Mouse (Mus musculus): ENCODE data around the gene Fam196b. TPM values are rescaled to one million over a fixed set of nuclear protein-coding genes. Genes with fewer than 3 reads are reported as not detected.

Gene Fam196b
- 1 to 10 TPM; 1.2 to 1.7 TPM for total RNA-seq (2021)
- long read RNA-seq, experiment 1: 0 reads
- long read RNA-seq, experiment 2, full-length matches to known transcripts: 1 of 2 reads
- long read RNA-seq, experiment 2, partial matches to known transcripts: 0 of 2 reads
- long read RNA-seq, experiment 2, other reads (novel, unspliced or antisense): 1 of 2 reads

DNA sequence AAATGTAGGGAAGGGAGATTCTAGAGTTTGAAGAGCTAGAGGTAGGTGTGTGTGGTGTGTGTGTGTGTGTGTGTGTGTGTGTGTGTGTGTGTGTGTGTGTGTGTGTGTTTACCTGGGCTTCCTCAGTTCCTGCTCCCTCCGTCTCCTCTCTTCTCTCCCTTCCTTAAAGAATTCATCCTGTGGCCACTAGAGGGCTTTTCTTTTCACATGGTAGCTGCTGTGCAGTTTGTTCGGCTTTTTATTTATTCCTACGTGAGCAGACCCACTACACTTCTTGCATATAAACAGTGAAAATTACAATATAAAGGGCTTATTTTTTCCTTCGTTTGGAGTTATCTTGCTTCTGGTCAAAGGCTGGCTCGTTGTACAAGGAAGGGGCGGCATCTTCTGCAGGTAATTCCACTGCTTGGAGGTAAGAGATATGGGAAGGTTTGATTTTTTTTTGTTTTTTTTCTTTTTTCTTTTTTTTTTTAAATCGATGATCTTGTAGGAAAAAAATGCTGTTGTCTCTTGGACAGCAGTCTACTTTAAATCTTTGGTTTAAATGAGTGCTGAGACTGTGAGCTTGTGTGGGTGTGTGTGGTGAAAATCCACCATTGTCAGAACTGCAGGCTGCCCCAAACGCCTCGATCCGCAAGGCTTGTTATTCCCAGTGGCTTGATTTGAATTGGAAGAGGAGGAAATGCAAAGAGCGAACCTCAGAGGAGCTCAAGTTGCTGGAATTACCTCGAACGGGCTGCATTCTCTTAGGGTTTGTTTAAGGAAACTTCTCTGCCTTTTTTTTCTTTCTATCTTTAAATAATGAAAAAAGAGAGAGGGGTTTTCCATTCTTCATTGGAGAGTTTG lies at the start of gene Fam196b:
Gene Fam196b, plus strand, starts transcription at position 289 of the 846 bp plus-strand sequence.
- TF ChIP-seq CTCF (IDR thresholded peaks at IDR 0.05): peak; percentile 58

DNA sequence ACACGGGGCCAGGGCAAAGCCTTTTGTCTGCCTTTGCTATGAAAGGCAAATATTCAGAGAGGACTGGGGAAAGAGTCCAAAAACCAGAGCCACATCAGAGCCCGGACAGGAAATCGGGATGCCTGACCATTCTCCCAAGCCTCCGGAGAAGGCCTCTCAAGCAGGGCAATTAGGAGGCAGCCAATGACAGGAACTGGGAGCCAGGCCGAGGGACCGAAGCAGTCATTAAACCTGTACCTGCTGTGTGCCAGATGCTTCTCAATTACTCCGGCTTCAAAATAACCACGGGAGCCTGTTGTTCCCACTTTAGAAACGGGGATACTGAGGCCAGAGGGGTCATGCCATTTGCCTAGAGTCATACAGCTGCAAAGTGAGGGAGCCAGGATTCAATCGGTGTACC lies 42.6 kb upstream of the Fam196b start:
- DNase-seq (ENCODE audit: extremely low spot score in 1 of 2, low spot score in 2 of 2): no peak

More for the DNA sequence above, at the start of gene Fam196b:
- intact Hi-C loops (cut with DNase I): loop anchor here (5.0 kb wide), 3 partner anchors 77 to 393 kb away; no protein-coding TSS in a partner anchor
- Histone ChIP-seq H3K4me3 (peak within 1 kb of the TSS; percentile 34), H3K27ac (no peak within 1 kb of the TSS)
- peak; percentile 22 to 45 for DNase-seq (ENCODE audit: extremely low spot score in 1 of 2, low spot score in 2 of 2)

DNA sequence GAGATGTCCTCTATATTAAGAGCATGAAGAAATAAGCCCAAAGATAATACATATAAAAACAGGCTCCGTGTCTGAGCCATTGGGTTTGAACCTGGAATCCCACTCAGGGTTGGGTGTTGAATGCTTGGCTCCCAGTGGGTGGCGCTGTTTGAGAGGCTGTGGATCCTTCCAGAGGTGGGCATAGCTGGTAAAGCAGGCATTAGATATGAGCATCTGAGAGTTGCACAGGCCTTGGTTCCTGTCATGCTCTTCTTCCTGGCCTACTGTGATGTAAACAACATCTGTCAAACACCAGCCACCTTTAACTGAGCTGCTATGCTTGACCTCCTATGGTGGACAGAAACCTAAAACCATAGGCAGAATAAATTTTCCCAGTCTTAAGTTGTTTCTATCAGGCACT lies 38.7 kb upstream of the Fam196b start:
- no peak overlapping the region for H3K27ac ChIP-seq
- intact Hi-C loops (cut with DNase I): no loop called here

More for the DNA sequence above, 42.6 kb upstream of the Fam196b start:
- intact Hi-C loops (cut with DNase I): no loop called here
- no peak overlapping the region for H3K27ac ChIP-seq
- TF ChIP-seq CTCF (IDR thresholded peaks at IDR 0.05): no peak
- no peak overlapping the region for H3K4me3 ChIP-seq

DNA sequence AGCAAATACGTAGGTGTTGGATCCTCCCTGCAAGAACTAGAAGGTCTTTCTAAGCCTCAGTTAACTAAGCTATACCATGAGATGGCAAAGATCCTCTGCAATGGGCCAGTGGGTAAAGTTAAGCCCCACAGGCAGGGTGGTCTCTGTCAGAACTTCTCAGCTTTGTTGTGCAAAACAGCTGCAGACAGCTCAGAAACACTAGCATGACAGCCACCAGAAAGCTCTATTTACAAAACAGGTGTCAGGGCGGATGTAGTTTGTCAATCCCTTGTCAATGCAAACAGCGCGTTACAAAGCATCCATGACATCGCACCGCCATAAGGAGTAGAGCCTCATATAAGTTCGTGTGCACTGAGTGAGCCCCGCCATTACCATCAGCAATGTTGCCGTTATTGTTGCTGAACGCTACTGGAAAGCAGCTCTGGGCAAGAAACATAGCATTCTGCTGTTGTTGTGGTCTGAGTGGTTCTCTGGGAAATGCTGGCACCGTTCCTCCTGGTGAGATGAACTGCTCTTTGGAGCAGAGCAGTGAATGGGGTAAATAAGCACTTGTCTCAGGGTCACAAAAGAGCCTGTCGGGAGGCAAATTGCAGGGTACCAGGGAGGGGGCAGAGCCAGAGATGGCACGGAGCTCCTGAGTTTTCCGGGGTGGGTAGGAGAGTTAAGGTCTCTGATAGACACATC lies 38.1 kb upstream of the Fam196b start:
- intact Hi-C loops (cut with DNase I): no loop called here
- Histone ChIP-seq H3K27ac (no peak overlapping the region), H3K4me3 (no peak overlapping the region)
- DNase-seq (ENCODE audit: extremely low spot score in 1 of 2, low spot score in 2 of 2): peak in 1 of 2 experiments; percentile 20
- TF ChIP-seq CTCF (IDR thresholded peaks at IDR 0.05): no peak

More for the DNA sequence above, 38.7 kb upstream of the Fam196b start:
- H3K4me3 ChIP-seq: no peak overlapping the region
- TF ChIP-seq CTCF (IDR thresholded peaks at IDR 0.05): peak; percentile 52
- DNase-seq (ENCODE audit: extremely low spot score in 1 of 2, low spot score in 2 of 2): peak in 1 of 2 experiments; percentile 27

DNA sequence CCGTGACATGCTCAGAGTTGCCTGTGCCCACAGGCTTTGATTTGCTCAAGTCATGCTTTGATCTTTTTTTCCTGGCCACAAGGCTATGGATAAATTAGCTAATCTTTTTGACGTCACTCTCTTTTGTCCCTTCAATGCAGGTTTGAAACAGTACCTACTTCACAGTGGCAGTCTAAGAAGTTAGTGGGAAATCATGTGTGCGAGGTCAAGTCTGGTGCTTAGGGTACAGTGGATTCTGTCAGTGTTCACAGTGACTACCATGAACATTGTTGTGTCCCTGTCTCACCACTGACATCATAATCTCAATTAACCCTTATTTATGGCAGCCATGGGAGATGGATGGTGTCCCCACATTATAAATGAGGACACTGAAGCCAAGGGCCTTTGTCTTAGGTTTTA lies 37.6 kb upstream of the Fam196b start:
- Histone ChIP-seq H3K4me3 (no peak overlapping the region), H3K27ac (no peak overlapping the region)
- no peak for DNase-seq (ENCODE audit: extremely low spot score in 1 of 2, low spot score in 2 of 2)
- no peak for TF ChIP-seq CTCF (IDR thresholded peaks at IDR 0.05)
- intact Hi-C loops (cut with DNase I): no loop called here

DNA sequence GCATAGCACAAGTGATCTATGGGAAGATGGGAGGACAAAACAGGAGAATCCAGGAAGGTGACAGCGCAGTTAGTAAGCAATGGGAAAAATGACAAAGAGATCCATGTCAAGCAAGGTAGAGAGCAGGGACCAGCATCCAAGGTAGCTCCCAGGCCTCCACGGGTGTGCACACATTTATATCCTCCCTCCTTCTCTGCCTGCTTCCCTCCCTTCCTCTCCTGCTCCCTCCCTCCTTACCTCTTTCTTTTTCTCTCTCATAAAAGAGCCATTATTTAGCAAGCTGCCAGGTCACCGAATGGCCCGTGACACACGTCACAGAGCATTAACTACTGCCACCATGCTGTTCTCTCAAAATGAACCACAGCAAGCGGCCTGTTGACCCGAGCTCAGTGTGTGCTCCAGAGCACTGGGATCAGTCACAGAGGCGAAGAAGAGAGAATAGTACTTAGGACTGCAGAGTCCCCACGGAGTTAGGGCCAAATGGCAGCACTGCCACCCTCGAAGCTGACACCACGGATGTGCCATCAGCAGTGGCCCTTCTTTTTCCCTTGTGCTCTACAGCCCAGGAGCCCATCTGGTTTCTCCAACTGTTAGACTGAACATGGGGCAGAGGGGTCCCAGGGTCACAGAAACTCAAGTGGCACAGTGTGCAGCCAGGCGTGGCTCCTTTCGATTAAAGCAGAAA lies 30.4 kb upstream of the Fam196b start:
- H3K27ac ChIP-seq: no peak overlapping the region
- no peak for DNase-seq (ENCODE audit: extremely low spot score in 1 of 2, low spot score in 2 of 2)
- no peak for TF ChIP-seq CTCF (IDR thresholded peaks at IDR 0.05)
- intact Hi-C loops (cut with DNase I): no loop called here
- no peak overlapping the region for H3K4me3 ChIP-seq

DNA sequence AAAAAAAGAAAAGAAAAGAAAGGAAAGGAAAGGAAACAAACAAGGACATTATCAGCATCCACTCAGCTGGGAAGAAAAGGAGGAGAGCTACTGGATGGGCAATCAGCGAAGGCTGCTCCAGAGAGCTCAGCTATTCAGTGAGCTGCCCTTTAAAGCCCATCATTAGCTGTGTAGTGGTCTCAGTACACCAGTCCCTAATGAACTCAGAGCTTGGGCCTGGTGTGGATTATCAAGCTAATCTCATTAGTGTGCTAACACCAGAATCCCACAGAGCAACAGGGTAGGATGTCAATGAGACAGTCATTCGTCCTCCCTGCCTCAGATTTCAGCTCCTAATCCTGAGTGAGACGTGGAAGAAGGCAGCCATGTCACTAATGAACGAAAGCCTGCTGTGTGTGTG lies 24.4 kb upstream of the Fam196b start:
- no peak for TF ChIP-seq CTCF (IDR thresholded peaks at IDR 0.05)
- no peak for DNase-seq (ENCODE audit: extremely low spot score in 1 of 2, low spot score in 2 of 2)
- intact Hi-C loops (cut with DNase I): no loop called here
- H3K27ac ChIP-seq: no peak overlapping the region
- no peak overlapping the region for H3K4me3 ChIP-seq

DNA sequence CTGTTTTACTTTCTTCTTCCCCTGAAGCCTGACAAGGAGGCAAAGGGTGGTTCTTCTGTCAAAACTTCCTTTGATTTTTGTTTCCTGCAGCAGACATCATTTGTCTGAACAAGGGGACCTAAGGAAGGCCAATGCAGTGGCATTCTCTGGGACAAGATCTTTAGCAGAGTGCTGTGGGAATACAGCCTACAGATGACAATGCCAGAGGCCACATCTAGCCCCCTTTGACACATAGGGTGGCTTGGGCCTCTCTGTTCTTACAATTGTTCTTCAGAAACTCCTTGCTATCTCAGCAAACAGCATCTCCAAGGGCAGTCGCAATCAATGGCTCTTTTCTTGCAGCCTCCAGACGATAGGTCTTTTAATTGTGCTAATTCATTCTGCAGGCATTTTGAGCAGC lies 23.9 kb upstream of the Fam196b start:
- DNase-seq (ENCODE audit: extremely low spot score in 1 of 2, low spot score in 2 of 2): no peak
- TF ChIP-seq CTCF (IDR thresholded peaks at IDR 0.05): no peak
- intact Hi-C loops (cut with DNase I): no loop called here
- H3K27ac ChIP-seq: no peak overlapping the region
- H3K4me3 ChIP-seq: no peak overlapping the region

DNA sequence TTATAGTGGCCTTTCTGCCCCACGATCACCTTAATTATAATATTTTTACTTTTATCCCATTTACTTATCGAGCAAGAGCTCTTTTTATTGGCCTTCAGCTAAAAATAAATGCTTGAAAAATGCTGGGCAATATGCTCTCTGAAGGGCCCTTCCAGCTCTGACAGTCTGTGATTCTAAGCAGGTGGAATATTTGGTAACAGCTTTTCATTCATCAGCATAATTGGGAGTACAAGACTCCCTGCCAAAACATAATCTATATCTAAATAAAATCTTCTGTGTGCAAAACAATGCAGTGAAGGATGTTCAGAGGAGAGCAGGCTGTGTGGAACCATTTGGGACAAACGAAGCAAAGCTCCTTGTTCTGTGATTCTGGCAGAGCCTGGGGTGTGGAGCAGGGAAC lies 23.3 kb upstream of the Fam196b start:
- no peak for DNase-seq (ENCODE audit: extremely low spot score in 1 of 2, low spot score in 2 of 2)
- no peak overlapping the region for H3K27ac ChIP-seq
- H3K4me3 ChIP-seq: no peak overlapping the region
- TF ChIP-seq CTCF (IDR thresholded peaks at IDR 0.05): no peak
- intact Hi-C loops (cut with DNase I): no loop called here

DNA sequence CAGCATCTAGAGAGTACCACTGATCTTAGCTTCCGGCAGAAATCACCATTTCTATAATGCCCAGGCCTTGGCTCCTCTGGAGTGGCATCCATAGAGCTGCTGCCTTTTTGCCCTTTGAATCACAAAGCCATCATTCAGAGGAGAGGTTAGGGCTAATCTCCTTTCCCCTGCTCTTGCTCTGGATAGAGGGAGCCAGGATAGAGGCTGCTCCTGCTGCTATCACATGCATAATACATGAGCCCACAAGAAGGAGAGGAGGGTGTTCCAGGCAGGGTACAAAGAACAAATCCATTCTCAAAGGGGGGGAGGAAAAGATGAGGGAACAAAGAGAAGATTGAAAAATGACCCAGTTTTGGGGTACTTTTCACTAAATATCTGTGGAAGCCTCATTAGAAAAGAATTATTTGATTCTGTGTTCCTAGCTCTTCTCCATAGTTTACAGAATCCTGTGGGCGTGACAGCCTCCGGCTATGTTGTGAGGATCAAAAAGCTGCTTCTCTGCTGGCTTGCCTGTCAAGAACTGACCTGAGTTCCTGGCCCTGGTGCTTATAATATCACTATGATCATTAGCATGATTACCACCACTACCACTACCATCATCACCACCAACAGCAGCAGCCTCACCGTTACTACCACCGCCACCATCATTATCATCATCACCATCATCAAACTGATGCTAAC lies 16.8 kb upstream of the Fam196b start:
- no peak for DNase-seq (ENCODE audit: extremely low spot score in 1 of 2, low spot score in 2 of 2)
- no peak for TF ChIP-seq CTCF (IDR thresholded peaks at IDR 0.05)
- H3K27ac ChIP-seq: no peak overlapping the region
- intact Hi-C loops (cut with DNase I): no loop called here
- no peak overlapping the region for H3K4me3 ChIP-seq

DNA sequence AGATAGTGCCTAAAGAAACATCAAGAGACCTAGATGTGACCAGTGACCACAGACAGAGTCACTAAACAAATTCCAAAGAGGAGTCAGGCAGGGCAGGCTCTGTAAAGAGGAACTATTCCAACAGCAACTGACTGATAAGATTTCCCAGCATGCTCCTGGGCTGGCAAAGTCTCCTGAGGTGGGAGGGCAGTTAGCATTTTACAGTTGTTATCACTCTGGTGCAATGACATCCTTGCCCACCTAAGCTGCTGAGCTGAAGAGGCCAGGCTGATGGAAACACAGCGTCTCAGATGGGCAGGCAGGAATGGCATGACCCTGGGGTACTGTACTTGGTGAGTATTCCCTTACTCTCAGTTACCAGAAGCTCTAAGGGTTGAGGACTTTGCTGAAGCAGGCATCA lies 15.1 kb upstream of the Fam196b start:
- no peak overlapping the region for H3K27ac ChIP-seq
- intact Hi-C loops (cut with DNase I): no loop called here
- H3K4me3 ChIP-seq: no peak overlapping the region
- DNase-seq (ENCODE audit: extremely low spot score in 1 of 2, low spot score in 2 of 2): no peak
- no peak for TF ChIP-seq CTCF (IDR thresholded peaks at IDR 0.05)

All from left cerebral cortex, adult 2 months (tissue).